Mouse (Mus musculus): ENCODE measurements around the gene Asic2. TPM values are rescaled to one million over a fixed set of nuclear protein-coding genes. Genes with fewer than 3 reads are reported as not detected.

Gene Asic2
- polyA plus RNA-seq, 1 experiment from 2014 or later, result 0.35 TPM

DNA sequence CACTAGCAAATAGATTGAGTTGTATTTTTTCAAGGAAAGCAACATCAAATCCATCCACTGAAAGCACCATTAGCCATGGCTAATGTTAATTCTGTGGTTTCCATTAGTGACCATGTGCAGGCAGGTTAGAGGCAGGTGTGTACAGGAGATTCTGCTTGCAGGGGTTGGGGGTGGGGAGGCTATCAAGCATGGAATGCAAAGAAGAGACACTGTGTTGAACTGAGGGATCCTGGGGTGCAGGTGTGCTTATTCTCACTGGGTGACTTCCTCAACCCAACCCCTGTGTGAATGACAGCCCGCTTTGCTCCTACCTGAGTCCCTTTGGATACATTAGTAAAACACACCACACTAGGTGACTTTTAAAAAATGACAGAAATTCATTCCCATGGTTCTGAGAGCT, 20.2 kb downstream of the Asic2 start:
- ATAC-seq (ENCODE audit: insufficient number of reproducible peaks, low FRiP score, low TSS enrichment, low read depth), result no peak
- WGBS, result 61% methylated on average over 1 of the region's 1 CpGs
- H3K4me2 ChIP-seq (replicated peaks), result no peak overlapping the region

DNA sequence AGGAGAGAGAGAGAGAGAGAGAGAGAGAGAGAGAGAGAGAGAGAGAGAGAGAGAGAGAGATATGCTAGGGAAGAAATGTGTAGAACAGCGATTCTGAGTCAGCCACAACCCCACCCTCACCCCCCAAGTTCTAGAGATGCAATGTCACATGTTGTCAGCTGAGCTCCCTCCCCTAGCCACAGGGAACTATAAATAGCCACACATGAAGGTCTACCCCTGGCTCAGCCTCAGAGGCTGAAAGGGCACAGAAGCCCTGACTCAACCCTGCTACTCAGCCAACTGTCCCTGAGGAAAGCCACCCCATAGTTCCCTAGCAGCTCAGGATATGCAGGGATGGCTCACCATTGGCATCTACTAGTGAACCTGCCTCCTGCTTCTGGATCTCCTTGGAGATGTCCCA, 26.1 kb downstream of the Asic2 start:
- WGBS, result 60% methylated on average over 1 of the region's 1 CpGs
- H3K36me3 ChIP-seq, result no peaks in the 10 kb centered on the region
- no peak overlapping the region for H3K9ac ChIP-seq
- H3K27me3 ChIP-seq, result no peaks in the 10 kb centered on the region
- no peaks in the 10 kb centered on the region for H3K9me3 ChIP-seq (replicated peaks)
- no peak for ATAC-seq (ENCODE audit: insufficient number of reproducible peaks, low FRiP score, low TSS enrichment, low read depth)
- H3K4me2 ChIP-seq (replicated peaks), result no peak overlapping the region
- H3K4me1 ChIP-seq, result no peaks in the 10 kb centered on the region
- H3K4me3 ChIP-seq (replicated peaks), result no peak overlapping the region
- no peak overlapping the region for H3K27ac ChIP-seq (replicated peaks)

More for the DNA sequence above, 20.2 kb downstream of the Asic2 start:
- Histone ChIP-seq H3K4me3 (replicated peaks) (no peak overlapping the region), H3K27me3 (no peaks in the 10 kb centered on the region), H3K27ac (replicated peaks) (no peak overlapping the region), H3K4me1 (no peaks in the 10 kb centered on the region), H3K9ac (no peak overlapping the region), H3K36me3 (no peaks in the 10 kb centered on the region), H3K9me3 (replicated peaks) (no peaks in the 10 kb centered on the region)

DNA sequence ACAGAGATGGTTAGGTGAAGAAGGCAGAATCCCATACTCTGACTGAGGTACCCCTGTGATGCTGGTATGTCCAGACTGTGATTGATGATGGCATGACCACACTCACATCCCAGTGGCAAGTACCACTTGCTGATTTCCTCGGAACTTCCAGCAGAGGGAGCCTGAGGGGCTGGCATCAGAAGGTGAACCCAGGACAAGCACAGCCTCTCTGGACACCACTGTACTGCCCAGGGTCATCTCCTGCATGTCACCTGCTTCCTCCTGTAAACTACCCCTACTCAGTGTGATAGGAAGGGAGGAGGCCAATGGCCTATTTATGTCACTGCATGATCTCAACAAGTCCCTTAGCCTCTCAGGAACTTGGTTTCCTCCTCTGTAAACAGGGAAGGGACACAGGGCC, 27.3 kb downstream of the Asic2 start:
- H3K27ac ChIP-seq (replicated peaks), result no peak overlapping the region
- no peak overlapping the region for H3K4me2 ChIP-seq (replicated peaks)
- 8% methylated on average over 1 of the region's 1 CpGs for WGBS
- no peak overlapping the region for H3K4me3 ChIP-seq (replicated peaks)
- no peaks in the 10 kb centered on the region for H3K4me1 ChIP-seq
- no peak overlapping the region for H3K9ac ChIP-seq
- H3K36me3 ChIP-seq, result no peaks in the 10 kb centered on the region
- H3K9me3 ChIP-seq (replicated peaks), result no peaks in the 10 kb centered on the region
- no peak for ATAC-seq (ENCODE audit: insufficient number of reproducible peaks, low FRiP score, low TSS enrichment, low read depth)
- no peaks in the 10 kb centered on the region for H3K27me3 ChIP-seq

DNA sequence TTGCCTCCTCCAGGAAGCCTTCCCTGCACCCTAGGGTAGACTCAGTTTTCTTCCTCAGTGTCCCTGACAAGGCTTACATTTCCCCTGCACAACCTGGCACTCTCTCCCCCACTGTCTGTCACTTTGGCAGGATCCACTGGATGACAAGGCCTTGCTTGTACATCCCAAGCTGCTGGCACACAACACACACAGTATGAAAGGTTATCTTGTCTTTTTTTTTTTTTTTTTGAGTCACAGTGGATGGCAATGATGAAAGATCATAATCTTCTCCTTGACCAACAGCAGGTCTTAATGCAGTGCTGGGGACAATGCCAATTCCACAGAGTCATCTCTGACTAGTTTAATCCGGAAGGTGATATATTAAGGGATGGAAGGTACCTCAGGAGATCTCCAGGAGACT, 30.7 kb downstream of the Asic2 start:
- Histone ChIP-seq H3K9me3 (replicated peaks) (no peaks in the 10 kb centered on the region), H3K4me1 (no peaks in the 10 kb centered on the region), H3K4me2 (replicated peaks) (no peak overlapping the region), H3K27ac (replicated peaks) (no peak overlapping the region), H3K9ac (no peak overlapping the region), H3K36me3 (no peaks in the 10 kb centered on the region), H3K4me3 (replicated peaks) (no peak overlapping the region), H3K27me3 (no peaks in the 10 kb centered on the region)
- WGBS, result 81% methylated on average over 1 of the region's 1 CpGs
- ATAC-seq (ENCODE audit: insufficient number of reproducible peaks, low FRiP score, low TSS enrichment, low read depth), result no peak

DNA sequence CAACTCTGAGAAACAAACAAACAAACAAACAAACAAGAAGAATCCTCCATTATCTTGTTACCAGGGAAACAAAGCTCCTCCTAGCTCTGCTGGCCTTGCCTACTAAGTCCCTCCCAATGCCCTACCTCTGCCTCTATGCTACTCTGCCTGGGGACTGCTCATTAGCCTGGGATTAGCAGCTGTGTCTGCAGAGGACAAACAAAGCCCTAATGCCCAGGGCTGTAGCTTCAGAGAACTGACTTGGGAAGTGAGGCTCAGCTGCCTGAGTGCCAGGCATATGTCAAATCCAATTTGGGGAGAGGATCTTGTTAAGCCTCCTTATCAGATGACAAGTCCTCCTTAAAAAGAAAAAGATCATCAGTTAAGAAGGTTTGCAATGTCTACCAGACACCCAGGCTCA, 41.9 kb downstream of the Asic2 start:
- Histone ChIP-seq H3K36me3 (no peaks in the 10 kb centered on the region), H3K4me1 (no peaks in the 10 kb centered on the region), H3K27ac (replicated peaks) (no peak overlapping the region), H3K9ac (no peak overlapping the region), H3K4me3 (replicated peaks) (no peak overlapping the region), H3K27me3 (no peaks in the 10 kb centered on the region), H3K4me2 (replicated peaks) (no peak overlapping the region), H3K9me3 (replicated peaks) (no peaks in the 10 kb centered on the region)
- ATAC-seq (ENCODE audit: insufficient number of reproducible peaks, low FRiP score, low TSS enrichment, low read depth), result no peak

DNA sequence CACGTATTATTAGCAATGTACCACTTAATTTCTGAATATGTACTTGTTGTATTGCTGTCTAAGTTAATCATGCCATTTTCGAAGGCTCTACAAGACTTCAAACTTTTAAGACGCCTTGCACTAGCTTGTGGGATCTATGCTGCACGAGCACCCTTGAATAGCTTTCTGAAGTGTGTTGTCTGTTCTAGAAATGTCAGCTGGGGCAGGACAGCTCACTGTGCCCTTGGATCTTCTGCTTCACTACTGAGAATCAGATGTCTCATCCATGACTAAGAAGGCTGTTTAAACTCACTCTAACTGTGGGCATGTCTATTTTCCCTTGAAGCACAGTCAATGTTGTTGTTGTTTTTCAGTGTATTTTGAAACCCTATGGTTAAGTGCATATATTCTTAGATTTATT, 44.6 kb downstream of the Asic2 start:
- Histone ChIP-seq H3K27me3 (no peaks in the 10 kb centered on the region), H3K9me3 (replicated peaks) (no peaks in the 10 kb centered on the region), H3K36me3 (no peaks in the 10 kb centered on the region), H3K9ac (no peak overlapping the region), H3K4me3 (replicated peaks) (no peak overlapping the region), H3K27ac (replicated peaks) (no peak overlapping the region), H3K4me1 (no peaks in the 10 kb centered on the region), H3K4me2 (replicated peaks) (no peak overlapping the region)
- ATAC-seq (ENCODE audit: insufficient number of reproducible peaks, low FRiP score, low TSS enrichment, low read depth), result no peak
- 60% methylated on average over 4 of the region's 4 CpGs for WGBS

DNA sequence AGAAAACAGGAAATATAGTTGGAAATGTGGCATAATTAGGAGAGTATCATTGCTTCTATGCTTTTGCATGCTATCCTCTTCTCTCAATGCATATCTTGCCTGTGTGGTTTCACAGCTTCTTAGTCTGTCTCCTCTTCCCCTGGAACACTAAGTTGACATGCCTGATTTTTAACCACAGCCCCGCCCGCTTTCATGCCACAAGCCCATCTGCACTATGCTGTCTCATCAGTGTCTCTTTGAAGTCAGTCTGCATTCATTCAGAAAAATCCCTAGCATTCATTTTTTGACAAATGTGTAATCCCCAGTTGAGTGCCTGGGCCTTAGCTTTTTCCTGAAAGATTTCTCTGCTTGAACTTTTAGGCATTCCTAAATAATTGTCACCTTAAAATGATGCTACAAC, 45.2 kb downstream of the Asic2 start:
- no peak overlapping the region for H3K27ac ChIP-seq (replicated peaks)
- 60% methylated on average over 2 of the region's 2 CpGs for WGBS

DNA sequence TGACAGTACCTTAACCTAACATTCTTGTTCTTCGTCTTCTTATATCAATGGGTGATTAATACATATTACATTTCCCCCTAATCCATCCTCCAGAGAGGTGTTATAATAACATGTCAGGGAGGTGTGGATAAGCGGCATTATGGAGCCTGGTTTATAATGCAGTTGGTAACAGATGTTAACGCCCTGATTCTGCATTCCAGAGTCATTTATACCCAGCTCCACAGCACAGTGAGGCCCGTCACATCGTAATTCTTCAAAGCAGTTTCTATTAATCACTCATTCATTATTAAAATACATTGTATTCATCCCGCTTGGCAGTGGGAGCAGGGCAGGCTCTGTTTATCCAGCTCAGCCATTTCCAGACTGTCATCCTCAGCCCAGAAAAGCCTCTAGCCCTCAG, 52.8 kb downstream of the Asic2 start:
- Histone ChIP-seq H3K4me1 (no peaks in the 10 kb centered on the region), H3K4me2 (replicated peaks) (no peak overlapping the region), H3K4me3 (replicated peaks) (no peak overlapping the region), H3K27ac (replicated peaks) (no peak overlapping the region), H3K36me3 (no peaks in the 10 kb centered on the region), H3K9me3 (replicated peaks) (no peaks in the 10 kb centered on the region), H3K27me3 (no peaks in the 10 kb centered on the region), H3K9ac (no peak overlapping the region)
- WGBS, result 59% methylated on average over 6 of the region's 6 CpGs
- no peak for ATAC-seq (ENCODE audit: insufficient number of reproducible peaks, low FRiP score, low TSS enrichment, low read depth)

More for the DNA sequence above, 45.2 kb downstream of the Asic2 start:
- no peak for ATAC-seq (ENCODE audit: insufficient number of reproducible peaks, low FRiP score, low TSS enrichment, low read depth)
- Histone ChIP-seq H3K4me1 (no peaks in the 10 kb centered on the region), H3K9ac (no peak overlapping the region), H3K36me3 (no peaks in the 10 kb centered on the region), H3K9me3 (replicated peaks) (no peaks in the 10 kb centered on the region), H3K27me3 (no peaks in the 10 kb centered on the region), H3K4me2 (replicated peaks) (no peak overlapping the region), H3K4me3 (replicated peaks) (no peak overlapping the region)

DNA sequence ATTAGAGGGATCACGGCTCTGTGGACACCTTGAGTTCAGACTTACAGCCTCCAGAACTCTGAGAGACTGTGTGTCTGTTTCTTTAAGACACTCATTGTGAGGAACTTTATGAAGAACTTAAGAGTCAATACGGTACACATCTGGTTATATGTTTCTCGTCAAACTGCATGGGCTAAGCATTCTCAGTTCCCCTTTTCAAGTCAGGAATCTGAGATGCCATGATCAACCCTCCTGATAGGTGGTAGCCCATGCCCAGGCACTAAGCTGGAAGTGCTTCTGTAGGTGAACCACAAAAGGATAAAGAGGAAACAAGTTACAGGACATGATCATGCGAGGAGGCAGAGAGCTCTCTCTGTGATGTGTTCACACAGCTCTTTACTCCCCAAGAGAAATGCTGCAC, 55.2 kb downstream of the Asic2 start:
- no peak overlapping the region for H3K4me2 ChIP-seq (replicated peaks)
- no peak overlapping the region for H3K4me3 ChIP-seq (replicated peaks)
- H3K9ac ChIP-seq, result no peak overlapping the region
- H3K27me3 ChIP-seq, result no peaks in the 10 kb centered on the region
- ATAC-seq (ENCODE audit: insufficient number of reproducible peaks, low FRiP score, low TSS enrichment, low read depth), result no peak
- WGBS, result 62% methylated on average over 4 of the region's 4 CpGs
- H3K4me1 ChIP-seq, result no peaks in the 10 kb centered on the region
- no peaks in the 10 kb centered on the region for H3K36me3 ChIP-seq
- no peaks in the 10 kb centered on the region for H3K9me3 ChIP-seq (replicated peaks)
- no peak overlapping the region for H3K27ac ChIP-seq (replicated peaks)

DNA sequence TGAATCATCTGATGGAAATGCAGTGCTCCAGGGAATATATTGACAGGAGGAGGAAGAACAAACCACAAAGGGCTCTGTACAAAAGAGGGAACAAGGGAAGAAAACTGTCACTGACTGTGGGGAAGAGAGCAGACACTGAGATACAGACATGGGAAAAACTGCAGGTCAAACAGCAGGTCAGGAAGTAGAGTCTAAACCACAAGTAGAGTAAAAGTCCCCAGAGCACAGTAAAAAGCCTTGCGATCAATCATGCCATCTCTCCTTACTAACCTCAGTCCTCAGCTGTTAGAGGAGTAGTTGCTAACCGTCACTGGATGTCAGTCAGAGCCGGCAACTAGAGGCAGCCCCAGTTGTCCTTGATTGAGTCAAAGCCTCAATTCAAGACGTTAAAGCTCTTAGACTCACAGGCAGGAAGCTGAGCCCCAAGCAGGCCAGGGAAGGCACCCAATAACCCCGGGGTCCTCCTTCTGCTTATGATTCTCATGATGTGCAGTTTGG, 58.8 kb downstream of the Asic2 start:
- Histone ChIP-seq H3K9ac (no peak overlapping the region), H3K4me2 (replicated peaks) (no peak overlapping the region), H3K4me3 (replicated peaks) (no peak overlapping the region), H3K27ac (replicated peaks) (no peak overlapping the region), H3K27me3 (no peaks in the 10 kb centered on the region), H3K4me1 (no peaks in the 10 kb centered on the region), H3K9me3 (replicated peaks) (no peaks in the 10 kb centered on the region), H3K36me3 (no peaks in the 10 kb centered on the region)
- WGBS, result 58% methylated on average over 5 of the region's 5 CpGs
- no peak for ATAC-seq (ENCODE audit: insufficient number of reproducible peaks, low FRiP score, low TSS enrichment, low read depth)

DNA sequence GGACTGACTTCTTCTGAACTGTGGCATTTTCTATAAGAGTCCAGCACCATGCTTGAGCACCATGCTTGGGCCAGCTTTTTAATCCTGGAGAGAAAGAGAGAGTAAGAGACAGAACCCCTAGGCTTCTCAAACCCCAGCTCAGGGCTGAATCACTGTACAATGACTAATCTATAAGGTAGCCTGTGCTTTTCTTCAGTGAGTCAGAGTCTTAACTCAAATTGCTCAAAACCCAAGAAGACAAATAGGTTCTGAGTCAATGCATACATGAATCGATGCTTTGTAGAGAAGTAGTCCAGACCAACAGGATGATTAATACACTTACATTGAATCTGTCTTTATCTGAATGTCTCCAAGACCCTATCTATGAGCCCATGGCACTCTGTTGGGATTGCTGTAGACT, 59.5 kb downstream of the Asic2 start:
- Histone ChIP-seq H3K27me3 (no peaks in the 10 kb centered on the region), H3K4me3 (replicated peaks) (no peak overlapping the region), H3K4me2 (replicated peaks) (no peak overlapping the region), H3K4me1 (no peaks in the 10 kb centered on the region), H3K36me3 (no peaks in the 10 kb centered on the region), H3K27ac (replicated peaks) (no peak overlapping the region), H3K9ac (no peak overlapping the region), H3K9me3 (replicated peaks) (no peaks in the 10 kb centered on the region)
- no peak for ATAC-seq (ENCODE audit: insufficient number of reproducible peaks, low FRiP score, low TSS enrichment, low read depth)
- WGBS, result 77% methylated on average over 1 of the region's 1 CpGs

DNA sequence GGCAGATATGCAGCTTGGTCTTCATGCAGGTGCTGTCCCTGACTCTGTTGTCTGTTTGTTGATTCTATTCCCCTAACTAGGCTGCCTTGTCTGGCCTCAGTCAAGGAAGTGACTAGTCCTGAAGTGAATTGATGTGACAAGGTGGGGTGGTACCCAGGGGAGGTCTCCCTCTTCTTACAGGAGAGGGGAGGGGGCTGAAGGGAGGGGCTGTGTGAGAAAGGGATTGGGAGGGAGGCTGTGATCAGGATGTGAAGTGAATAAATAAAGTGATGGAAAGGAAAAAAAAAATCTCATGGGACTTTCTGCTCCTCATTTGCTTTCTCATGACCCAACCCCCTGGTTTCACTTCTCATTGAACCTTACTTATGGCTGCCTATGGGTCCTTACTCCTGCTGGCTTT, 65.9 kb downstream of the Asic2 start:
- Histone ChIP-seq H3K4me2 (replicated peaks) (no peak overlapping the region), H3K4me1 (no peaks in the 10 kb centered on the region), H3K27ac (replicated peaks) (no peak overlapping the region), H3K9ac (no peak overlapping the region), H3K36me3 (no peaks in the 10 kb centered on the region), H3K4me3 (replicated peaks) (no peak overlapping the region), H3K27me3 (no peaks in the 10 kb centered on the region), H3K9me3 (replicated peaks) (no peaks in the 10 kb centered on the region)
- no peak for ATAC-seq (ENCODE audit: insufficient number of reproducible peaks, low FRiP score, low TSS enrichment, low read depth)
